Mouse (Mus musculus): Measurements from ENCODE around the gene Cd200r2. TPM values are rescaled to one million over a fixed set of nuclear protein-coding genes. Genes with fewer than 3 reads are reported as not detected.

The Cd200r2 gene
- polyA plus RNA-seq, 1 experiment from 2014 or later: not detected

DNA sequence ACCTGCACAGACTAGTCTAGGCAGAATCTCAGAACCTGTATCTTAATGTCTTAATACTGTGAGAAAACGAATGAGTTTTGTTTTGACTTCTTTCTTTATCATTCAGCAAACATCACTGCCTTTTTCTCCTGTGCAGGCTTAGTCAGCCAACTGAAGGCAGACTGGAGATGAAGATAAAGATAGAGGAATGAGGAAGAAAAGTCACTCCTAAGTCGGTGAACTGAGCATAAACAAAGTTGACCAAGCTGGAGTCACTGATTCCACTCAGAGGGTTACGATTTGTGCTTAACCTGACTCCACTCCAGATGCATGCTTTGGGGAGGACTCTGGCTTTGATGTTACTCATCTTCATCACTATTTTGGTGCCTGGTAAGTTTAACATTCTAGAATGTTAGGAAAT is 76.6 kb downstream of the Cd200r2 start, which contains the start of gene Cd200r3:
TSS of gene Cd200r3 (plus strand) at position 211 of the 400 bp plus-strand sequence.
- Histone ChIP-seq H3K9ac (ENCODE audit: low read length) (no peak within 1 kb of the TSS), H3K36me3 (ENCODE audit: control insufficient read depth, insufficient read depth, low read length) (no peaks in the 10 kb centered on the region), H3K9me3 (ENCODE audit: control insufficient read depth, low read length) (no peaks in the 10 kb centered on the region), H3K4me3 (ENCODE audit: low read length) (no peak within 1 kb of the TSS), H3K4me1 (replicated peaks; ENCODE audit: control insufficient read depth, insufficient read depth, low read length) (no peaks in the 10 kb centered on the region), H3K27ac (ENCODE audit: low read length) (no peak within 1 kb of the TSS), H3K27me3 (ENCODE audit: control insufficient read depth, insufficient read depth, low read depth, low read length) (no peaks in the 10 kb centered on the region), H3K4me2 (ENCODE audit: low read depth, low read length) (no peak within 1 kb of the TSS)
- 54% methylated on average over 3 of the region's 3 CpGs for WGBS
- ATAC-seq (ENCODE audit: low read depth): no peak

DNA sequence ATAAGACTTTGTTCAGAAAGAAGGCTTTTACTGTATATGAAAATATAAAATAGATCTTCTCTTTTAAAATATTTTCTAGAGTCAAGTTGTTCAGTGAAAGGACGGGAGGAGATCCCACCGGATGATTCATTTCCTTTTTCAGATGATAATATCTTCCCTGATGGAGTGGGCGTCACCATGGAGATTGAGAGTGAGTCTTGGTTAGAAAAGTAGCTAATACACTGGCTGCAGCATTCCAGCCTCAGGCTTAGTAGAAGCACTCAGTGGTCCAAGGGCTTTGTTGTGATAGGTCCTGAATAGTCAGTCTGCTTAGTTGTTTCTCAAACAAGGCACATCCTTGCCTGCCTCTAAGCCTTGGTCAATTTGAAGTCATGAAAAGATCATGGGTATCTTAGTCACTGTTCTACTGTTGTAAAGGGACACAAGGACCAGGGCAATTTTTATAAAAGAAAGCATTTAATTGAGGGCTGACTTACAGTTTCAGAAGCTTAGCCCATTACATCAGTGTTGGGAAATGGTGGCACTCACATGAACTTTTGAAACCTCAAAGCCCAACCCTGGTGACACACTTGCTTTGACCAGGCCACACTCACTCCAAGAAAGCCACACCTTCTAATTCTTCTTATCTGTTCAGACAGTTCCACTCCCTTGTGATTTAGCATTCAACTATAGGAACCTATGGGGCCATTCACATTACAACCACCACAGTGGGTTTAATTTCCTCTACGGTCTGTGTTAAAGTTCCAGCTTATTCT is 84.6 kb downstream of the Cd200r2 start:
- Histone ChIP-seq H3K27ac (ENCODE audit: low read length) (no peak overlapping the region), H3K9ac (ENCODE audit: low read length) (no peak overlapping the region), H3K9me3 (ENCODE audit: control insufficient read depth, low read length) (no peaks in the 10 kb centered on the region), H3K36me3 (ENCODE audit: control insufficient read depth, insufficient read depth, low read length) (no peaks in the 10 kb centered on the region), H3K4me1 (replicated peaks; ENCODE audit: control insufficient read depth, insufficient read depth, low read length) (no peaks in the 10 kb centered on the region), H3K4me3 (ENCODE audit: low read length) (no peak overlapping the region), H3K27me3 (ENCODE audit: control insufficient read depth, insufficient read depth, low read depth, low read length) (no peaks in the 10 kb centered on the region), H3K4me2 (ENCODE audit: low read depth, low read length) (no peak overlapping the region)
- ATAC-seq (ENCODE audit: low read depth): no peak
- WGBS: 56% methylated on average over 4 of the region's 4 CpGs

GRCm38 (mm10) chr16:44962296-44962695 is 95.4 kb downstream of the Cd200r2 start:
- no peak overlapping the region for H3K4me3 ChIP-seq (ENCODE audit: low read length)
- no peak overlapping the region for H3K4me2 ChIP-seq (ENCODE audit: low read depth, low read length)
- no peaks in the 10 kb centered on the region for H3K9me3 ChIP-seq (ENCODE audit: control insufficient read depth, low read length)
- ATAC-seq (ENCODE audit: low read depth): no peak
- no peak overlapping the region for H3K9ac ChIP-seq (ENCODE audit: low read length)
- H3K27ac ChIP-seq (ENCODE audit: low read length): no peak overlapping the region
- 86% methylated on average over 2 of the region's 2 CpGs for WGBS
- H3K4me1 ChIP-seq (replicated peaks; ENCODE audit: control insufficient read depth, insufficient read depth, low read length): no peaks in the 10 kb centered on the region
- H3K36me3 ChIP-seq (ENCODE audit: control insufficient read depth, insufficient read depth, low read length): no peaks in the 10 kb centered on the region
- H3K27me3 ChIP-seq (ENCODE audit: control insufficient read depth, insufficient read depth, low read depth, low read length): no peaks in the 10 kb centered on the region

- H3K27ac ChIP-seq (ENCODE audit: low read length): no peak overlapping the region
- no peak overlapping the region for H3K9ac ChIP-seq (ENCODE audit: low read length)
- H3K9me3 ChIP-seq (ENCODE audit: control insufficient read depth, low read length): no peaks in the 10 kb centered on the region
- ATAC-seq (ENCODE audit: low read depth): peak; percentile 36; the same call in 1 of the 2 replicates
- no peaks in the 10 kb centered on the region for H3K27me3 ChIP-seq (ENCODE audit: control insufficient read depth, insufficient read depth, low read depth, low read length)
- no peaks in the 10 kb centered on the region for H3K36me3 ChIP-seq (ENCODE audit: control insufficient read depth, insufficient read depth, low read length)
- no peak overlapping the region for H3K4me2 ChIP-seq (ENCODE audit: low read depth, low read length)
- no peaks in the 10 kb centered on the region for H3K4me1 ChIP-seq (replicated peaks; ENCODE audit: control insufficient read depth, insufficient read depth, low read length)
- no peak overlapping the region for H3K4me3 ChIP-seq (ENCODE audit: low read length)
- 55% methylated on average over 2 of the region's 2 CpGs for WGBS
Measured at GRCm38 (mm10) chr16:44962777-44963176, 95.9 kb downstream of the Cd200r2 start.

- 75% methylated on average over 6 of the region's 6 CpGs for WGBS
- no peaks in the 10 kb centered on the region for H3K36me3 ChIP-seq (ENCODE audit: control insufficient read depth, insufficient read depth, low read length)
- H3K27ac ChIP-seq (ENCODE audit: low read length): no peak overlapping the region
- no peak for ATAC-seq (ENCODE audit: low read depth)
- no peak overlapping the region for H3K4me2 ChIP-seq (ENCODE audit: low read depth, low read length)
- H3K4me1 ChIP-seq (replicated peaks; ENCODE audit: control insufficient read depth, insufficient read depth, low read length): no peaks in the 10 kb centered on the region
- H3K9ac ChIP-seq (ENCODE audit: low read length): no peak overlapping the region
- H3K4me3 ChIP-seq (ENCODE audit: low read length): no peak overlapping the region
- H3K9me3 ChIP-seq (ENCODE audit: control insufficient read depth, low read length): no peaks in the 10 kb centered on the region
- H3K27me3 ChIP-seq (ENCODE audit: control insufficient read depth, insufficient read depth, low read depth, low read length): no peaks in the 10 kb centered on the region
Measured at GRCm38 (mm10) chr16:44964526-44965374, 97.9 kb downstream of the Cd200r2 start.

- no peak overlapping the region for H3K9ac ChIP-seq (ENCODE audit: low read length)
- no peak overlapping the region for H3K4me3 ChIP-seq (ENCODE audit: low read length)
- H3K9me3 ChIP-seq (ENCODE audit: control insufficient read depth, low read length): no peaks in the 10 kb centered on the region
- 88% methylated on average over 8 of the region's 8 CpGs for WGBS
- no peaks in the 10 kb centered on the region for H3K4me1 ChIP-seq (replicated peaks; ENCODE audit: control insufficient read depth, insufficient read depth, low read length)
- H3K36me3 ChIP-seq (ENCODE audit: control insufficient read depth, insufficient read depth, low read length): no peaks in the 10 kb centered on the region
- H3K27ac ChIP-seq (ENCODE audit: low read length): no peak overlapping the region
- no peak overlapping the region for H3K4me2 ChIP-seq (ENCODE audit: low read depth, low read length)
- no peaks in the 10 kb centered on the region for H3K27me3 ChIP-seq (ENCODE audit: control insufficient read depth, insufficient read depth, low read depth, low read length)
- ATAC-seq (ENCODE audit: low read depth): no peak
Measured at GRCm38 (mm10) chr16:44965428-44965827, 98.5 kb downstream of the Cd200r2 start.

Other genes starting within 250 kb of the Cd200r2 start
- gene Nepro, start 142.8 kb upstream of the Cd200r2 start, polyA plus RNA-seq (2015; fragmentation: Nextera tagmentation; extraction: Ambion mirVana): 8.1 and 8.4 TPM in 2 replicates
- 27.9 and 29.7 TPM in 2 replicates for gene Gtpbp8, start 120.7 kb upstream of the Cd200r2 start, polyA plus RNA-seq (2015; fragmentation: Nextera tagmentation; extraction: Ambion mirVana)
- gene Cd200r1, start 101.4 kb upstream of the Cd200r2 start, polyA plus RNA-seq (2015; fragmentation: Nextera tagmentation; extraction: Ambion mirVana): 1.1 and 1.2 TPM in 2 replicates
- gene Cd200r4, start 55.4 kb upstream of the Cd200r2 start, polyA plus RNA-seq (2015; fragmentation: Nextera tagmentation; extraction: Ambion mirVana): 0.11 and 0.28 TPM in 2 replicates
- 0.40 and 0.48 TPM in 2 replicates for gene Cd200r3, start 76.6 kb downstream of the Cd200r2 start, polyA plus RNA-seq (2015; fragmentation: Nextera tagmentation; extraction: Ambion mirVana)
- gene Ccdc80, start 226.3 kb downstream of the Cd200r2 start, polyA plus RNA-seq (2015; fragmentation: Nextera tagmentation; extraction: Ambion mirVana): 66.5 and 76.3 TPM in 2 replicates